Mouse (Mus musculus) forebrain, embryonic 11.5 days (tissue): ENCODE data around the gene Aggf1. TPM values are rescaled to one million over a fixed set of nuclear protein-coding genes. Genes with fewer than 3 reads are reported as not detected.
"Not testable (repeated sequence)": the region's sequence is repeated elsewhere in the genome, so short reads cannot be mapped to it uniquely, and the experiment has no call there.

Experiments
- ATAC-seq: fragments of 200-750 bp; cut with Nextera tagmentation; replicated peaks from 2 replicates; pipeline ENCODE4 v1.8.0; 2017; ENCODE audit warnings: moderate TSS enrichment; ENCODE audit not compliant: low FRiP score
- DNase-seq: peaks from one replicate; pipeline ENCODE4 v3.0.0-alpha.2; 2017; ENCODE audit warnings: low spot score
- H3K27ac ChIP-seq: fragments of 300-500 bp; sonication (generic); 2 replicates; pipeline ENCODE4 v1.5.1; 2014; ENCODE audit warnings: low read depth, low read length
- H3K27me3 ChIP-seq: fragments of 300-500 bp; sonication (generic); 2 replicates; pipeline ENCODE4 v1.6.1; 2014; ENCODE audit warnings: mild to moderate bottlenecking, low read length, mixed read lengths; ENCODE audit not compliant: control insufficient read depth, insufficient read depth
- H3K36me3 ChIP-seq: fragments of 300-500 bp; sonication (generic); 2 replicates; pipeline ENCODE4 v1.6.1; 2014; ENCODE audit warnings: mild to moderate bottlenecking, low read length, moderate library complexity, mixed read lengths; ENCODE audit not compliant: control insufficient read depth, insufficient read depth
- H3K4me1 ChIP-seq: fragments of 300-500 bp; sonication (generic); replicated peaks from 2 replicates; pipeline ENCODE4 v1.6.1; 2014; ENCODE audit warnings: low read length, mixed read lengths; ENCODE audit not compliant: control insufficient read depth, insufficient read depth
- H3K4me2 ChIP-seq: fragments of 300-500 bp; sonication (generic); 2 replicates; pipeline ENCODE4 v1.6.1; 2014; ENCODE audit warnings: low read depth, mild to moderate bottlenecking, low read length, moderate library complexity, mixed read lengths; ENCODE audit not compliant: severe bottlenecking
- H3K4me3 ChIP-seq: fragments of 300-500 bp; sonication (generic); 2 replicates; pipeline ENCODE4 v1.5.1; 2014; ENCODE audit warnings: low read depth, low read length
- H3K9ac ChIP-seq: fragments of 300-500 bp; sonication (generic); 2 replicates; pipeline ENCODE4 v1.6.1; 2014; ENCODE audit warnings: low read length
- H3K9me3 ChIP-seq: fragments of 300-500 bp; sonication (generic); 2 replicates; pipeline ENCODE4 v1.6.1; 2016; ENCODE audit warnings: low read length, mixed read lengths; ENCODE audit not compliant: control insufficient read depth
- WGBS: fragments of 180-500 bp; shearing (Covaris S2); extraction: QIAGEN DNeasy Blood & Tissue Kit; methylation state at CpG from one replicate; pipeline ENCODE4 v1.1.7; 2014; 5-methylcytosine and 5-hydroxymethylcytosine counted together
- polyA plus RNA-seq: library from polyadenylated mRNA; unstranded; fragments of >200 nt; fragmentation: Nextera tagmentation; extraction: Ambion mirVana; gene quantifications from 2 replicates; pipeline ENCODE4 v1.2.1, GENCODE M21; 2014

Aggf1 gene
- polyA plus RNA-seq, 1 experiment from 2014 or later: 54.4 TPM

DNA sequence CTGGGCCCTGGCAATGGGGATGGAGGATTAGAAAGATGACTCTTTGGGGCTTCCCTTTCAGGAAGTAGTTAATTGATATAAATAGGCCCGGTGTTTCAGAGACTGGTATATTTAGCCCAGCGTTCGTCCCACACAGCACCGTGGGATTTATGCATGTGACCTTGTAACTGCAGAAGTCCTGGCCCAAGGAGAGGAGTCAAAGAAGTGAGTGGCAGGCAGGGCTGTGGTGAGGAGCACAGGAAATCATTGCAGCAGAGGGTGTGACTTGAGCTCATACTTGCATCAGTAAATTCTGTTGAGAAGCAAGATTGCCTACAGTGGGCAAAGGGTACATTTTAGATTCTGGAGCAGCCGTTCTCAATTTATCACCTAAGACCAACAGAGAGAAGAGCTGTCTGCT, 7.3 kb upstream of the Aggf1 start:
- ATAC-seq (no peak), DNase-seq (no peak)
- Histone ChIP-seq H3K4me2 (no peak overlapping the region), H3K4me1 (no peaks in the 10 kb centered on the region), H3K27ac (no peak overlapping the region), H3K9ac (no peak overlapping the region), H3K27me3 (no peaks in the 10 kb centered on the region), H3K36me3 (no peaks in the 10 kb centered on the region), H3K4me3 (no peak overlapping the region), H3K9me3 (no peaks in the 10 kb centered on the region)
- 92% methylated on average over 5 of the region's 5 CpGs for WGBS

DNA sequence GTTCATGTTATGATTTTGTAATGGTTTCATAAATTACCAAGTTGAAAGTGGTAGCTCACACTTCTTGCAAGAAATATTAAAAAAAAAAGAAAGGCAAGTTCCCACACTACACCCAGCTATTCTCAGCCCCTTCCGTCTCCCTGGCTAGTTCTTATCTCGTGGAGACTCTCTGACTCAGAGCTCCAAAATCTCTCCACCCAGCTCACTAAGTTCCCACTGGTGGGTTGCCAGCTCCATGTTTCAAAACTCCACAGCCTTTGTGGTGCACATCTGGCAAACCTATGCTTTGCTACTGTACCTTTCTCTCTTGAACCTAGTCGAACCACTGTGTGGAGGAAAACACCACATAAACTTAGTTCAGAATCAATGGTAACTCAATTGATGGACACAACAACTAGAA, 3.5 kb upstream of the Aggf1 start:
- H3K9ac ChIP-seq: no peak overlapping the region
- DNase-seq (no peak), ATAC-seq (no peak)
- no peak overlapping the region for H3K4me2 ChIP-seq
- no peak overlapping the region for H3K4me3 ChIP-seq
- H3K4me1 ChIP-seq: peaks cover 5% of the 10 kb centered on the region; the same call in 1 of the 2 replicates
- no peaks in the 10 kb centered on the region for H3K9me3 ChIP-seq
- no peaks in the 10 kb centered on the region for H3K36me3 ChIP-seq
- WGBS: 91% methylated on average over 3 of the region's 3 CpGs
- H3K27me3 ChIP-seq: no peaks in the 10 kb centered on the region
- H3K27ac ChIP-seq: no peak overlapping the region

DNA sequence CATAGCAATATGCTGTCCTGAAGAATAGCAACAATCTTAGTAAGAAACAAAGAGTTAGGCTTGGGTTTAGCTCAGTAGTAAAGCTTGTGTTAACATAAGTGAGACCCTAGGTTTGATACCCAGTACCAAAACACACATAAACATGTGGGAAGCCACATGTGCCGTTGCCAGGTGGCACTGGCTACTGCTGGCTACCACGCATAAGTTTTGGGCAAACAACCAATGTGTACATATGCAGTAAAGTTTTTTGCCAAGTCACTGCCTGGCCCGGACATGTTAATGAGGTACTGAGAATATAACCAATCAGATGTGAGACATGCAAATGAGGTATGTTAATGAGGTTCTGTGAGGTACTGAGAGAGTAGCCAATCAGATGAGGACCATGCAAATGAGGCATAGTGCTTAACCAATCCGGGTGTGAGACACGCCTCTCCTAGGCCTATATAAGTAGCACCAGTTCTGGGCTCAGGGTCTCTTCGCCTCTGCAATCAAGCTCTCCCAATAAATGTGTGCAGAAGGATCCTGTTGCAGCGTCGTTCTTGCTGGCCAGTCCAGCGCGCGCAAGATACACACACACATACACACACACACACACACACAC, 1.6 kb upstream of the Aggf1 start:
- H3K27ac ChIP-seq: not testable (repeated sequence)

DNA sequence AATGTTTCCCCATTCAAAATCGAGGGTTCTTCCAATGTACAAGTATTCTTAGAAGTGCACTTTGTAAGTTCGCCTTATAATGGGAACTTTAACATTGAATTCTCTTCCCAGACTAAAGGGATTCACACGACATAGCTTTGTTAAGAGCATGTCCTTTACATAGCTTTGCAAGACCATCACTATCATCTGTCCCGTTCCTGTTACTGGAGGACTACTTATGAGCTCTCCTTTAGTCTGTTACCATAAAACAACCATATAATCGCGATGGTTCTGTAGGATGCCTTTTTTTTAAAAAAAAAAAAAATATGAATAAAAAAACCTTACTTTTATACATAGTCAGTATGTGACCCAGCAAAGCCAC, 382 bp upstream of the Aggf1 start:
- peak overlapping the region; percentile 100 for H3K4me3 ChIP-seq
- DNase-seq: no peak
- H3K36me3 ChIP-seq: peaks cover under 1% of the 10 kb centered on the region; the same call in 1 of the 2 replicates
- H3K9me3 ChIP-seq: no peaks in the 10 kb centered on the region
- peak overlapping the region; percentile 89 for H3K9ac ChIP-seq
- H3K27me3 ChIP-seq: no peaks in the 10 kb centered on the region
- H3K4me2 ChIP-seq: peak overlapping the region; percentile 59
- ATAC-seq: peak; percentile 54
- H3K27ac ChIP-seq: no peak overlapping the region
- WGBS: 29% methylated on average over 6 of the region's 6 CpGs
- peaks cover 7% of the 10 kb centered on the region; the same call in 1 of the 2 replicates for H3K4me1 ChIP-seq

More for the DNA sequence above, 1.6 kb upstream of the Aggf1 start:
- H3K4me3 ChIP-seq, H3K36me3 ChIP-seq, ATAC-seq, H3K27me3 ChIP-seq, H3K9me3 ChIP-seq, H3K4me2 ChIP-seq, DNase-seq, H3K4me1 ChIP-seq, H3K9ac ChIP-seq: not testable (repeated sequence)
- 94% methylated on average over 11 of the region's 11 CpGs for WGBS

DNA sequence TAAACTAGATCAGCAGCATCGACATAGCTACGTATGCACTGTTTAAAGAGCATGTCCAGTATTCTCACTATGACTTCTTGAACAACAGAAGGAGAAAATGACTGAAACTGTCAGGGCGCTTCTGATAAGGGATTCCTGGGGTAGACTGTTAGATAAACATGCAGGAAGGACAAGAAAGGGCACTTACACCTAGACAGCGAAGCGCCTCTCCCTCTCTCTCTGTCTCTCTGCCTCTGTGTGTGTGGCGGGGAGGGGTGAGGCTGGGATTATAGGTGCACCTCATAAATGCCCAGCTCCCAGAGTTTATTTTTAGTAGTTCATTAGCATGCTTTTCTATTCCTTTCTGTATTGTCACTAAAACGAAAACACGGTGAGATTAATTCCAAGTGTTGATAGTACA, 8.8 kb downstream of the Aggf1 start:
- Histone ChIP-seq H3K4me2 (no peak overlapping the region), H3K4me3 (no peak overlapping the region), H3K36me3 (peaks cover 12% of the 10 kb centered on the region; the same call in 1 of the 2 replicates), H3K9me3 (no peaks in the 10 kb centered on the region), H3K4me1 (no peaks in the 10 kb centered on the region), H3K9ac (no peak overlapping the region), H3K27ac (no peak overlapping the region), H3K27me3 (no peaks in the 10 kb centered on the region)
- 93% methylated on average over 8 of the region's 8 CpGs for WGBS
- DNase-seq (no peak), ATAC-seq (no peak)

DNA sequence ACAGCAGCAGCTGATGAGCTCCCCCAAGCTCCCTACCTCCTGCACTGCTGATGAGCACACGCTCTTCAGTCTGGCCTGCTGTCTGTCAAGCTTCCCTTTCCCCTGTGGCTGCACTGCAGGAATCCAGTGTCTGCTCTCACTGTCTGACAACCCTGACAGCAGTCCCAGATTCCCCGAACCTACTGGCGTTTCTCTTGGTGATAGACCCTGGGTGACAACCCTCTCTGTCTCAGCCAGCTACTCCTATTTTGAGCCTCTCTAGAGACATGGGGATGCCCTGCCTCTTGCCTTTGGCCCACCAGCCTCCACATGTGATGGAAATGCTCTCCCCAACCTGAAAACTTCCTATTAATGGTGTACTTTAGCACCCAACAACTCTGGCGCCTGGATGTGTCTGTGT, 11.7 kb downstream of the Aggf1 start:
- no peaks in the 10 kb centered on the region for H3K4me1 ChIP-seq
- H3K4me3 ChIP-seq: no peak overlapping the region
- ATAC-seq (no peak), DNase-seq (no peak)
- H3K9me3 ChIP-seq: no peaks in the 10 kb centered on the region
- H3K36me3 ChIP-seq: peaks cover 4% of the 10 kb centered on the region; the same call in 1 of the 2 replicates
- no peak overlapping the region for H3K9ac ChIP-seq
- H3K4me2 ChIP-seq: no peak overlapping the region
- H3K27me3 ChIP-seq: no peaks in the 10 kb centered on the region
- WGBS: 87% methylated on average over 4 of the region's 4 CpGs
- H3K27ac ChIP-seq: no peak overlapping the region

DNA sequence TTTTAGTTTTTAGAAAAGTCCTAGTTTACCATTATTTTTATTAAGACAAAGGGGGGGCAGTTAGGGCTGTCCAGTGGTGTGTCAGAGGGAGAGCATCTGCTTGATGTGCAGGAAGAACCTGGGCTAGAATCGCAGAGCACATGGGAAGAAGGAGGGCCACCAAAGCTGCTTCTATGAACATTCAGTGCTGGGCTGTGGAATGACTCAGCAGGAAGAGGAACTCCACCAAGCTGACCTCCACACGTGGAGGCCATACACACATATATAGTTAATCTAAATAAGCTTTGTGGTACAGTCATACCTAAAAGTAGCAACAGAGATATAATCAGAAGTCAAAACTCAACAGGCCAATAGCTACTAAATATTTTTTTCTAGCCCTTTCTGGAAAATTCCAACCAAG, 16.9 kb downstream of the Aggf1 start:
- Histone ChIP-seq H3K4me1 (no peaks in the 10 kb centered on the region), H3K4me2 (no peak overlapping the region), H3K9me3 (no peaks in the 10 kb centered on the region), H3K27ac (no peak overlapping the region), H3K9ac (no peak overlapping the region), H3K4me3 (no peak overlapping the region), H3K27me3 (no peaks in the 10 kb centered on the region), H3K36me3 (peaks cover 4% of the 10 kb centered on the region; the same call in 1 of the 2 replicates)
- ATAC-seq (no peak), DNase-seq (no peak)
- WGBS: 91% methylated on average over 2 of the region's 2 CpGs

DNA sequence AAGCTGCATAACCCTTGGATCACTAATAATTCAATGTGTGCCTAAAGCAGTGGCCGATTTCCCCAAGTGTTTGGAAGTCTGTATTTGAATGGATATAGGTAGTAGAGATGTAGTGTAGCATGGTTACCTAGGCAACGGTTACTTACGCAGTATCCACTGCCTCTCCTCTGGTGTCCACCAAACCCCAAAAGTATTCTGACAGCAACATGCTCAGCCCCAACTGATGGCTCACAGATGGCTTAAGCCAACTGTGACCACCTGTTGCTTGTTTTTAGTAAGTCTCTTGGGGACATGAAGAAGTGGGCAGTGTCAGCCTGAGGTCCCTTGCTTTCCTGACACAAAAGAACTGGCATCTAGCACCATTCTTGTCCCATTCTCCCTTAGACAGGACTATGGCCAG, 26.7 kb downstream of the Aggf1 start:
- H3K4me3 ChIP-seq: no peak overlapping the region
- no peak for DNase-seq
- H3K9ac ChIP-seq: no peak overlapping the region
- no peak overlapping the region for H3K27ac ChIP-seq
- no peaks in the 10 kb centered on the region; the same call in 1 of the 2 replicates for H3K9me3 ChIP-seq
- WGBS: 96% methylated on average over 3 of the region's 3 CpGs
- no peak overlapping the region for H3K4me2 ChIP-seq
- no peaks in the 10 kb centered on the region for H3K27me3 ChIP-seq
- no peak for ATAC-seq
- H3K36me3 ChIP-seq: peaks cover 5% of the 10 kb centered on the region; the same call in 1 of the 2 replicates
- H3K4me1 ChIP-seq: no peaks in the 10 kb centered on the region

DNA sequence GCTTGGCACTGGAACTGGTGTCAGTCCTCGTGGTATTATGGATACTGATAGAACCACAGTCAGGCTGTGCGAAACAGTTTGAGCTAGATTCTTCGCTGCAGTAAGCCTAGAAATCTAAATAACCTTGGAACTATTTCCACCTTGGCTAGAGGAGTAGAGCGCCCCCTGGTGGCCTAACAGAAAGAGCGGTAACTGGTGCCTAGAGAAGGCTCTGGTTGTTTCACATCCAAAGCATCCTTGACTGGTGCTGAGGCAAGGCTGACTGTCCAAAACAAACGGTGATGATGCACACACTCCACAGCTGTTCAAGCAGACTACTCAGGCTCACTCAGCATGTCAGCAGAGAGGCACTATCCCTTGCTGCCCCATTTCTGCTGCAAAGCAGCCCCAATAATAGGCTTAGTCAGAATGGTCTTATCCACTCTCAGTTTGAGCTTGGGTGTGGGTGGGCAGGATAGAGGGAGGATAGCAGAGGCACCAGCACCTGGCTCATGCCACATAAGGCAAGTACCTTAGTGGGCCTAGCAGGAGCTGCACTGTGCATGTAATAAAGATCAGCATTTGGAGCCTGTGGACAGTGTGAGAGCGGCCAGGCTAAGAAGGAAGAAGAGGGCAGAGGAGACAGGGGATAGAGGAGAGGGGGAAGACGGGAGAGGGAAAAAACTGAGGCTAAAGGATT, 28.0 kb downstream of the Aggf1 start:
- no peak overlapping the region for H3K4me3 ChIP-seq
- 38% methylated on average over 8 of the region's 8 CpGs for WGBS
- ATAC-seq: 0 out of 2 replicates have a peak, but pooled peaks have one; percentile 44

More for the DNA sequence above, 28.0 kb downstream of the Aggf1 start:
- no peaks in the 10 kb centered on the region for H3K4me1 ChIP-seq
- no peaks in the 10 kb centered on the region for H3K27me3 ChIP-seq
- peak; percentile 89 for DNase-seq
- no peak overlapping the region for H3K27ac ChIP-seq
- H3K9me3 ChIP-seq: no peaks in the 10 kb centered on the region; the same call in 1 of the 2 replicates
- H3K36me3 ChIP-seq: peaks cover 5% of the 10 kb centered on the region; the same call in 1 of the 2 replicates
- H3K9ac ChIP-seq: no peak overlapping the region
- no peak overlapping the region for H3K4me2 ChIP-seq
